ENCODE assay signal across 13 mouse cellular contexts in the genomic region with DNA sequence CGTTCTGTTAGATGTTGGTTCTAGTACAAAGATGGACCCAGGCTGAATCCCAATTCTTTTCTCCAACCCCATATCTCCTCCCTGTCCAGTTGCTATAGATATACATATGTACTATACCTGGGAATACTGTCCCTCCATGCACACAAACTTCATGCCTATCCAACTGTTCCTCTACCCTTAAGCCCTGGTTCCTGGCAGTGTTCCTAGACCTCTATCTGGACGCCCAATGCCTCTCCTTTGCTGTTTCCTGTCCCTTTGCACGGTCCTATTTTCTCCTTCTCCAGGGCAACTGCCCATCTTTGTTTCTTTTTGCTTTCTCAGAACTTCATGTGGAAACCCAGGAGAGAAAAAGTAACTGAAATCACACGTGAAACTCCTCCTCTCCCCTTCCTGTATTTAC.
"Had no signal": no experiment of that assay in that cellular context is flagged by ENCODE, and none has a peak within 500 bp of the region (broad histone marks: within the 10 kb centered on the region; RNA-seq: fewer than 3 reads in every experiment).

No protein-coding gene starts in this region.

- DNase-seq: kidney, postnatal 36 days; lung, adult 2 months; lung, postnatal 36 days; thymus, postnatal 4 days had no signal

- H3K9me3 ChIP-seq: limb, embryonic 10.5 days; liver, embryonic 15.5 days; midbrain, embryonic 13.5 days; neural tube, embryonic 12.5 days had no signal

- H3K4me1 ChIP-seq: limb, embryonic 10.5 days; liver, embryonic 15.5 days; midbrain, embryonic 13.5 days; neural tube, embryonic 12.5 days had no signal

- H3K27ac ChIP-seq: kidney, postnatal 0 days; limb, embryonic 10.5 days; liver, embryonic 15.5 days; midbrain, embryonic 13.5 days; neural tube, embryonic 12.5 days; stomach, postnatal 0 days had no signal

- H3K4me3 ChIP-seq: limb, embryonic 10.5 days; liver, embryonic 15.5 days; midbrain, embryonic 13.5 days; myocyte; neural tube, embryonic 12.5 days had no signal

- ATAC-seq: lung, postnatal 0 days; midbrain, embryonic 13.5 days had no signal

- H3K36me3 ChIP-seq: limb, embryonic 10.5 days; liver, embryonic 15.5 days; midbrain, embryonic 13.5 days; neural tube, embryonic 12.5 days had no signal

- H3K4me2 ChIP-seq: liver, embryonic 11.5 days; liver, embryonic 15.5 days; midbrain, embryonic 13.5 days; neural tube, embryonic 12.5 days had no signal

- H3K9ac ChIP-seq: liver, embryonic 15.5 days; midbrain, embryonic 13.5 days; neural tube, embryonic 12.5 days had no signal

- H3K27me3 ChIP-seq: liver, embryonic 15.5 days; midbrain, embryonic 13.5 days; neural tube, embryonic 12.5 days had no signal
